Mouse (Mus musculus) kidney, embryonic 16.5 days (tissue): ENCODE results near the gene Lgals3bp. TPM values are rescaled to one million over a fixed set of nuclear protein-coding genes. Genes with fewer than 3 reads are reported as not detected.

Experiments used
- ATAC-seq: fragments of 200-750 bp; cut with Nextera tagmentation; 2 replicates; pipeline ENCODE4 v1.8.0; 2017; ENCODE audit warnings: moderate TSS enrichment; ENCODE audit not compliant: low FRiP score, low TSS enrichment
- H3K27ac ChIP-seq: fragments of 300-500 bp; sonication (generic); 2 replicates; pipeline ENCODE4 v1.5.1; 2014; ENCODE audit warnings: low read length
- H3K27me3 ChIP-seq: fragments of 300-500 bp; sonication (generic); 2 replicates; pipeline ENCODE4 v1.6.1; 2014; ENCODE audit warnings: low read length, control low read depth, mixed read lengths; ENCODE audit not compliant: insufficient read depth
- H3K36me3 ChIP-seq: fragments of 300-500 bp; sonication (generic); 2 replicates; pipeline ENCODE4 v1.6.1; 2014; ENCODE audit warnings: low read length, control low read depth, mixed read lengths; ENCODE audit not compliant: insufficient read depth
- H3K4me1 ChIP-seq: fragments of 300-500 bp; sonication (generic); 2 replicates; pipeline ENCODE4 v1.6.1; 2014; ENCODE audit warnings: low read length, control low read depth, mixed read lengths; ENCODE audit not compliant: insufficient read depth
- H3K4me2 ChIP-seq: fragments of 300-500 bp; sonication (generic); replicated peaks from 2 replicates; pipeline ENCODE4 v1.6.1; 2014; ENCODE audit warnings: low read depth, low read length
- H3K4me3 ChIP-seq: fragments of 300-500 bp; sonication (generic); 2 replicates; pipeline ENCODE4 v1.5.1; 2014; ENCODE audit warnings: mild to moderate bottlenecking, low read length
- H3K9ac ChIP-seq: fragments of 300-500 bp; sonication (generic); replicated peaks from 2 replicates; pipeline ENCODE4 v1.6.1; 2014; ENCODE audit warnings: low read length
- H3K9me3 ChIP-seq: fragments of 300-500 bp; sonication (generic); 2 replicates; pipeline ENCODE4 v1.6.1; 2016; ENCODE audit warnings: low read length, control low read depth
- WGBS: fragments of 180-500 bp; shearing (Covaris S2); extraction: QIAGEN DNeasy Blood & Tissue Kit; methylation state at CpG from one replicate; pipeline ENCODE4 v1.1.7; 2014; 5-methylcytosine and 5-hydroxymethylcytosine counted together
- polyA plus RNA-seq: library from polyadenylated mRNA; unstranded; fragments of >200 nt; fragmentation: Nextera tagmentation; extraction: Ambion mirVana; gene quantifications from 2 replicates; pipeline ENCODE4 v1.2.1, GENCODE M21; 2015

The Lgals3bp gene
- polyA plus RNA-seq, 1 experiment from 2014 or later: 14.9 TPM

- Histone ChIP-seq H3K27ac (peak overlapping the region; percentile 55), H3K36me3 (no peaks in the 10 kb centered on the region), H3K4me1 (peaks cover 39% of the 10 kb centered on the region), H3K4me2 (peak overlapping the region; percentile 54), H3K4me3 (peak overlapping the region; percentile 36), H3K9me3 (no peaks in the 10 kb centered on the region), H3K9ac (peak overlapping the region; percentile 55), H3K27me3 (no peaks in the 10 kb centered on the region)
- no peak for ATAC-seq
- WGBS: 37% methylated on average over 13 of the region's 13 CpGs
These were observed 32.2 kb upstream of the Lgals3bp start for GRCm38 (mm10) chr11:118434093-118434492.

DNA sequence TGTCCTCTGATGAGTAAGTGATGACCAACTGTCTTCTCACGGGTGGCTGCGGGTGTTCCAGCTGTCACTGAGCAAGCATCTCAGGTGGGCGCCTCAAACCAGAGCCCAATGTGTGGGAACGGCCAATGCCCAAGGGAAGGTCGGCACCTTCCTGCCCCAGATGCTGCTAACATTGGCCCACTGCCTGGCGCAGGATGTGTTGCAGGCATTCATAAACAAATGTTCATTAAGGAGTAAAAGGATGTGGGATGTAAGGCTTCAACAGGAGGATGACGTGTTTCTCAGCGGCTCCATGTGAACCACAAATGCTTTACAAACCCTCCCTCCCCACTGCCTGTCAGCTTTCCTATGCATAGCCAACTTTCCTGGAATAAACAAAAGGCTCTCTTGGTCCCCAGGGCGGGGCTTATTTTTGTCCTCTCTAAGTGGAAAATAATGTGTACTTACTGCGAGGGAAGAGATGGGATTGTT, 31.5 kb upstream of the Lgals3bp start:
- peaks cover 40% of the 10 kb centered on the region for H3K4me1 ChIP-seq
- H3K27ac ChIP-seq: peak overlapping the region; percentile 55
- peak overlapping the region; percentile 55 for H3K9ac ChIP-seq
- peak overlapping the region; percentile 54 for H3K4me2 ChIP-seq
- no peaks in the 10 kb centered on the region for H3K27me3 ChIP-seq
- H3K36me3 ChIP-seq: no peaks in the 10 kb centered on the region
- peak overlapping the region; percentile 36 for H3K4me3 ChIP-seq
- no peak for ATAC-seq
- 60% methylated on average over 10 of the region's 10 CpGs for WGBS
- H3K9me3 ChIP-seq: no peaks in the 10 kb centered on the region

- Histone ChIP-seq H3K36me3 (no peaks in the 10 kb centered on the region), H3K27ac (no peak overlapping the region; the same call in 1 of the 2 replicates), H3K4me3 (no peak overlapping the region), H3K4me1 (peaks cover 48% of the 10 kb centered on the region), H3K9me3 (no peaks in the 10 kb centered on the region), H3K27me3 (no peaks in the 10 kb centered on the region), H3K4me2 (no peak overlapping the region), H3K9ac (0 out of 2 replicates have a peak overlapping the region, but pooled peaks have one; percentile 26)
- no peak for ATAC-seq
- 82% methylated on average over 16 of the region's 16 CpGs for WGBS
These were observed 29.4 kb upstream of the Lgals3bp start for GRCm38 (mm10) chr11:118431100-118431948.

DNA sequence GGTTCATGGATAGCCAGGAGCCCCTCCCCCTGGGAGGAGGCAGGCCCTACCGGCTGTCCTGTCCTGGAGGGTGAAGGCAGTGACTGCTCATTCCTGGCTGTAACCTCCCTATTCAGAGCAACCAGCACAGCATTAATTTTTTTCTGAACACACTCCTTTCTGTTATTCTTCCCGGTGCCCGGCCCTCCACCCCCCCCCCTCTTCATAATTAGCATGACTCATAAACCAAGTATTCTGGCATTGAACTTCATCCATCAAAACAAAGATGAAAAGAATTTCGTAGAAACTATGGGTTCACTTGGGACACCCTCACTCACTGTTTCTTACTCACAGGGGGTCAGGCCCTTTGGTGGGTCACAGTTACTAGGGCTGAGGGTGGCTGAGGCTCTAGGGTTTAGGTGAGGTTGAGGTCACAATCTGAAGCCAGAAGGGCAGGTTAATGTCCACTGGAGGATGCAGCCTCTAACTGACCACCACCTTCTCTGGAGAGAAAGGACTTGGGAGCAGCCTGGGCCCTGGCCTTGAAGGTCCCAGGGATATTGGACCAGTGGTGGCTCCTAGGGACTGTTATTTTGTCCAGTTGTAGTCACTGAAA, 28.5 kb upstream of the Lgals3bp start:
- Histone ChIP-seq H3K27ac (peak overlapping the region; percentile 53; the same call in 1 of the 2 replicates), H3K36me3 (no peaks in the 10 kb centered on the region), H3K4me3 (no peak overlapping the region), H3K4me2 (no peak overlapping the region), H3K9ac (no peak overlapping the region), H3K27me3 (no peaks in the 10 kb centered on the region), H3K4me1 (peaks cover 48% of the 10 kb centered on the region), H3K9me3 (no peaks in the 10 kb centered on the region)
- no peak for ATAC-seq
- WGBS: 31% methylated on average over 4 of the region's 4 CpGs

DNA sequence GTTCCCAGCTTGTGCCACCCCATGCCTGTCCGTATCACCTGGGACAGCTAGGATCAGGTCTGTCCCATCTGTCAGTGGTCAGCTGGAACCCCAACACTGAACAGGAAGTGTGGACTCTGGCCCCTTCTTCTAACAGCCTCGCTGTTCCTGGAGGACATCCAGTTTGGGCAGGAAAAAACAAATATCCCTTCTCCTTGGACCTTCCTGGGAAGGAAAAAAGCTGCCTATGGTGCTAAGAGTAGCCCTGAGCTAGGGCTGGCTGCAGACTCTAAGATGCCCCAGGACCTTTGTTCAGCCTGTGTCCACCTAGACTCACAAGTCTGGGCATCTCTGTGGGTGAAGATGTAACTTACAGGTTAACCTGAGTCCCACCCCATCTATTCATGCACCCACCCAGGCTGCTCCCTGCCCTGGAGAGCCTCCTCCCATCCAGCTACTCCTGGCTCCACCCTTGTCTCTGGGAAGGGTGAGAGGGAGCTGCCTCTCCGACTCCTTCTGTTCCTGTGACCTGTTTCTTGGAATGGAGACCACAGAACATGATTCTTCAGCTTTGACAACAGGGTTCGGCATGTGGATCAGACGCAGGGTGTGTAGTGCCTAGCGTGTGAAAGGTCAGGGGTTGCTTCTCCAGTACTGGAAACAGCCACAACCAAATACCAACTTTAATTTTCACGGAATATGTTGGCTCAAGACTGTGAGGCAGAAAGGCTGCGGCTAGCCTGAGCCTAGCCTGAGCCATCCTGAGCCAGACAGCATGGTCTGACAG, 27.2 kb upstream of the Lgals3bp start:
- H3K9me3 ChIP-seq: no peaks in the 10 kb centered on the region
- 0 out of 2 replicates have a peak, but pooled peaks have one; percentile 5 for ATAC-seq
- H3K27ac ChIP-seq: peak overlapping the region; percentile 27; the same call in 1 of the 2 replicates
- WGBS: 39% methylated on average over 8 of the region's 8 CpGs
- H3K36me3 ChIP-seq: no peaks in the 10 kb centered on the region
- H3K4me2 ChIP-seq: peak overlapping the region; percentile 55
- H3K4me1 ChIP-seq: peaks cover 42% of the 10 kb centered on the region
- no peaks in the 10 kb centered on the region for H3K27me3 ChIP-seq
- peak overlapping the region; percentile 41; the same call in 1 of the 2 replicates for H3K9ac ChIP-seq
- peak overlapping the region; percentile 39 for H3K4me3 ChIP-seq

GRCm38 (mm10) chr11:118428460-118428868, 26.6 kb upstream of the Lgals3bp start:
- 2% methylated on average over 11 of the region's 11 CpGs for WGBS
- peak; percentile 55; the same call in 1 of the 2 replicates for ATAC-seq
- Histone ChIP-seq H3K27me3 (no peaks in the 10 kb centered on the region), H3K36me3 (no peaks in the 10 kb centered on the region), H3K9ac (peak overlapping the region; percentile 42), H3K4me3 (peak overlapping the region; percentile 39), H3K9me3 (no peaks in the 10 kb centered on the region), H3K4me2 (peak overlapping the region; percentile 55), H3K27ac (peak overlapping the region; percentile 71), H3K4me1 (peaks cover 42% of the 10 kb centered on the region)

DNA sequence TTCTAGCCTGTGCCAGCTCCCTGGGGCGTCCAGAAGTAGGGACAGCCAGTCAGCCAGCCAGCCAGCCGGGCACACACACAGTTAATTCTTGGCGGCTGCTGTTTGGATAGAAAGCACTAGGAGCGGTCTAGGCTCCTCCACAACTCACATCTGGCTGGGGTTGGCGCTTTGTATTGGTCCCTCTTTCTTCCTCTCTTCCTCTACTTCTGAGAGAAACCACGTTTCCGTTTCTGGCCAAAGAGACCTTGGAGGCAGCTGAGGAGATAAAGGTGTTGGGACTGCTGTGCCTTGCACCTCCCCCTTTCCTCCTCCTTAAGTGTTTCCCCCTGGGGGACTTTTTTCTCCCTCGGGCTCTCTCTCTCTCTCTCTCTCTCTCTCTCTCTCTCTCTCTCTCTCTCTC, 26.1 kb upstream of the Lgals3bp start, which contains the start of gene C1qtnf1:
C1qtnf1 (plus strand) TSS at position 218 of the 400 bp plus-strand sequence.
- peak within 1 kb of the TSS; percentile 55 for H3K4me2 ChIP-seq
- H3K4me1 ChIP-seq: peaks cover 39% of the 10 kb centered on the region
- H3K36me3 ChIP-seq: no peaks in the 10 kb centered on the region
- peak within 1 kb of the TSS; percentile 71 for H3K27ac ChIP-seq
- WGBS: 2% methylated on average over 8 of the region's 8 CpGs
- ATAC-seq: no peak
- no peaks in the 10 kb centered on the region for H3K27me3 ChIP-seq
- H3K4me3 ChIP-seq: peak within 1 kb of the TSS; percentile 39
- no peaks in the 10 kb centered on the region for H3K9me3 ChIP-seq
- H3K9ac ChIP-seq: peak within 1 kb of the TSS; percentile 42

DNA sequence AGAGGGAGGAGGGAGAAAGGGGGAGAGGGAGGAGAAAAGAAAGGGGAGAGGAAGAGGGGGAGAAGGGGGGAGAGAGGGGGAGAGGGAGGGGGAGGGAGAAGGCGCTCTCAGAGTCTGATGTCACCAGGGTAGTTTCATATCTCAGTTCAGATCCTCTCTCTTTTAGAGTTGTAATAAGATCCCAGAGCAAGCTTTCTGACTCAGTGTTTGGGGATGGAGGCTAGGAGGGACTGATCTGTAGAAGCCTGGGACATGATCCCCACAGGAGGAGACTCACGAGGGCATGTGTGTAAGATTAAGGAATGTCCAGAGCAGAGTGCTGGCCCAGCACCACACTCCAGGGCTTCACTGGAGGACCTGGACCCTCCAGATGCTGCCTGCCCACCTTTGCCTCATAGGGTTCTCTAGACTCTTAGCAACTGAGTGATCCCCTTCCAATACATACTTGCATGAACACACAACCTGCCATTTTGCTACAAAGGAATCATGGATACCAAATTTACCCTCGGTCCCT, 25.4 kb upstream of the Lgals3bp start:
- Histone ChIP-seq H3K4me3 (no peak overlapping the region), H3K9me3 (no peaks in the 10 kb centered on the region), H3K27ac (no peak overlapping the region), H3K4me1 (peaks cover 39% of the 10 kb centered on the region), H3K27me3 (no peaks in the 10 kb centered on the region), H3K9ac (no peak overlapping the region), H3K36me3 (no peaks in the 10 kb centered on the region), H3K4me2 (no peak overlapping the region)
- no peak for ATAC-seq
- WGBS: 31% methylated on average over 3 of the region's 3 CpGs

DNA sequence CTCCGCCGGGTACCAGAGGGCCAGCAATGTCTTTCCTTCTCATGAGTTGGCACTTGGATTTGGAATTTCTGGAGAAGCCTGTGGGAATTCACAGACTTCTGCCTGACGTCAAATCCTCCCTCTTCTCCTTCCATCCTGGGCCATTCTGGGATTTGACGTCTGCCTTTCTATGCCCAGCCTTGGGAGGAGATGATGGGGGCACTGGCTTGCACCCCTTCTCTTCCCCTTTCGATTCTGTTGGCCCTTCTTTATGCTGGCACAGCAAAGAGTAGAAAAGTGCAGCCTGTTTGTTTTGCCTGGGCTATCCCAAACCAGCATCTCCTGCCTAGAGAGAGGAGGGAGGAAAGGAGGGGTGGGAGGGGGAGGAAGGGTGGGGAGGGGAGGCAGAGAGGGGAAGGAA, 24.9 kb upstream of the Lgals3bp start:
- H3K4me3 ChIP-seq: no peak overlapping the region
- H3K4me2 ChIP-seq: no peak overlapping the region
- 77% methylated on average over 5 of the region's 5 CpGs for WGBS
- no peak overlapping the region for H3K9ac ChIP-seq
- no peaks in the 10 kb centered on the region for H3K36me3 ChIP-seq
- H3K27ac ChIP-seq: no peak overlapping the region
- peaks cover 39% of the 10 kb centered on the region for H3K4me1 ChIP-seq
- ATAC-seq: no peak
- H3K9me3 ChIP-seq: no peaks in the 10 kb centered on the region
- no peaks in the 10 kb centered on the region for H3K27me3 ChIP-seq
